Mouse (Mus musculus): Measurements from ENCODE around the gene Ddx19a.

GRCm38 (mm10) chr8:110929066-110929465 is 68.5 kb downstream of the Ddx19a start:
- TF ChIP-seq HCFC1 (IDR thresholded peaks at IDR 0.05; ENCODE audit: low read depth, low read length) (peak; percentile 46), USF2 (conservative IDR thresholded peaks at IDR 0.05; ENCODE audit: low read depth, low read length) (no peak), MAX (IDR thresholded peaks at IDR 0.05; ENCODE audit: low read length) (no peak), BHLHE40 (IDR thresholded peaks at IDR 0.05; ENCODE audit: low read depth, low read length) (peak; percentile 84), MAZ (IDR thresholded peaks at IDR 0.05; ENCODE audit: low read depth, low read length) (peak; percentile 85; the same call in 1 of the 2 replicates), CTCF (conservative IDR thresholded peaks at IDR 0.05 in 1 of 2, IDR thresholded peaks at IDR 0.05 in 1 of 2; ENCODE audit: low read depth in 2 of 2, low read length in 2 of 2) (no peak)

Measured in CH12.LX (cell line).